Mouse (Mus musculus) stomach, embryonic 16.5 days (tissue): ENCODE measurements around the gene Tmprss12. TPM values are rescaled to one million over a fixed set of nuclear protein-coding genes. Genes with fewer than 3 reads are reported as not detected.
"Not testable (repeated sequence)": the region's sequence is repeated elsewhere in the genome, so short reads cannot be mapped to it uniquely, and the experiment has no call there.

Source experiments
- ATAC-seq: fragments of 200-750 bp; cut with Nextera tagmentation; 2 replicates; pipeline ENCODE4 v1.8.0; 2017; ENCODE audit warnings: moderate number of reproducible peaks, moderate TSS enrichment; ENCODE audit not compliant: insufficient read depth, low FRiP score
- H3K27ac ChIP-seq: fragments of 300-500 bp; sonication (generic); 2 replicates; pipeline ENCODE4 v1.5.1; 2014; ENCODE audit warnings: low read length
- H3K27me3 ChIP-seq: fragments of 300-500 bp; sonication (generic); 2 replicates; pipeline ENCODE4 v1.6.1; 2014; ENCODE audit warnings: low read length, control low read depth, mixed read lengths; ENCODE audit not compliant: control insufficient read depth, insufficient read depth
- H3K36me3 ChIP-seq: fragments of 300-500 bp; sonication (generic); 2 replicates; pipeline ENCODE4 v1.6.1; 2014; ENCODE audit warnings: low read length; ENCODE audit not compliant: control insufficient read depth, insufficient read depth
- H3K4me1 ChIP-seq: fragments of 300-500 bp; sonication (generic); 2 replicates; pipeline ENCODE4 v1.6.1; 2014; ENCODE audit warnings: low read length, control low read depth, mixed read lengths; ENCODE audit not compliant: control insufficient read depth, insufficient read depth
- H3K4me2 ChIP-seq: fragments of 300-500 bp; sonication (generic); 2 replicates; pipeline ENCODE4 v1.6.1; 2014; ENCODE audit warnings: low read depth, low read length, mixed read lengths
- H3K4me3 ChIP-seq: fragments of 300-500 bp; sonication (generic); replicated peaks from 2 replicates; pipeline ENCODE4 v1.5.1; 2014; ENCODE audit warnings: mild to moderate bottlenecking, low read length
- H3K9ac ChIP-seq: fragments of 300-500 bp; sonication (generic); 2 replicates; pipeline ENCODE4 v1.6.1; 2014; ENCODE audit warnings: low read length
- H3K9me3 ChIP-seq: fragments of 300-500 bp; sonication (generic); replicated peaks from 2 replicates; pipeline ENCODE4 v1.6.1; 2016; ENCODE audit warnings: low read length, control low read depth; ENCODE audit not compliant: control insufficient read depth
- WGBS: fragments of 180-500 bp; shearing (Covaris S2); extraction: QIAGEN DNeasy Blood & Tissue Kit; methylation state at CpG from one replicate; pipeline ENCODE4 v1.1.7; 2014; 5-methylcytosine and 5-hydroxymethylcytosine counted together
- polyA plus RNA-seq: library from polyadenylated mRNA; unstranded; fragments of >200 nt; fragmentation: Nextera tagmentation; extraction: Ambion mirVana; gene quantifications from 2 replicates; pipeline ENCODE4 v1.2.1, GENCODE M21; 2015

Tmprss12 gene
- polyA plus RNA-seq, 1 experiment from 2014 or later, result 0.30 TPM

DNA sequence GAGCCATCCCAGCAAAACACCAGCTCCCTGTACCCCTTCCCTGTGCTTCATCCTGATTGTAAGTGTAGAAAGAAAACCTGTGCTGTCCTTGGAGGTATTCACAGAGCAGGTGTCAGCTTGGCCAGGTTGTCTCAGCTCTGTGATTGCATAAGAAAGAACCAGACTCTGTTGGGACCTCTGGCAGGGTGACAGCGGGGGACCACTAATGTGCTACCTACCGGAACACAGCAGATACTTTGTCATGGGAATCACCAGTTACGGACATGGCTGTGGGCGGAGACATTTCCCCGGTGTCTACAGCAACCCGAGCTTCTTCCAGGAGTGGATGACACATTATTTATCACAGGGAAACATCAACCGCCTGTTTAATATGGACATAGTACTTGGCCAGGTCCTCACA lies 11.7 kb downstream of the Tmprss12 start:
- Histone ChIP-seq H3K27ac (no peak overlapping the region), H3K9me3 (no peaks in the 10 kb centered on the region), H3K4me3 (no peak overlapping the region), H3K27me3 (no peaks in the 10 kb centered on the region), H3K4me1 (no peaks in the 10 kb centered on the region), H3K4me2 (no peak overlapping the region), H3K36me3 (no peaks in the 10 kb centered on the region), H3K9ac (no peak overlapping the region)
- no peak for ATAC-seq
- 44% methylated on average over 7 of the region's 7 CpGs for WGBS

DNA sequence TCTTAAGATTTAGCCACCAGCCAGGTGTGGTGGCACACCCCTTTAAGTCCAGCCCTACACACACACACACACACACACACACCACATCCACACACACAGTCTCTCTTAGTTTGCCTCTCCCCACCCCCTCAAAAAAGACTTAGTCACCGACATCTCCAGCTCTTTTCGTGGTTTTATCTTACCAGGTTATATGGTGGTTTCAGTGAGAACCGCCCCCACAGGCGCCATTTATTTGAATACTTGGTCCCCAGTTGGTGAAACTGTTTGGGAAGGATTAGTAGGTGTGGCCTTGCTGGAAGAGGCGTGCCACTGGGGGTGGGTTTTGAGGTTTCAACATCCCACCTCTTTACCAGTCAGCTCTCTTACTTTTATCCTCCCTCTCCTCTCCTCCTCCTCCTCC lies 17.2 kb downstream of the Tmprss12 start:
- no peaks in the 10 kb centered on the region for H3K27me3 ChIP-seq
- no peaks in the 10 kb centered on the region for H3K36me3 ChIP-seq
- no peak overlapping the region for H3K9ac ChIP-seq
- H3K4me1 ChIP-seq, result no peaks in the 10 kb centered on the region
- no peak overlapping the region for H3K4me2 ChIP-seq
- no peak for ATAC-seq
- no peak overlapping the region for H3K27ac ChIP-seq
- H3K4me3 ChIP-seq, result no peak overlapping the region
- WGBS, result 87% methylated on average over 5 of the region's 5 CpGs
- H3K9me3 ChIP-seq, result no peaks in the 10 kb centered on the region

DNA sequence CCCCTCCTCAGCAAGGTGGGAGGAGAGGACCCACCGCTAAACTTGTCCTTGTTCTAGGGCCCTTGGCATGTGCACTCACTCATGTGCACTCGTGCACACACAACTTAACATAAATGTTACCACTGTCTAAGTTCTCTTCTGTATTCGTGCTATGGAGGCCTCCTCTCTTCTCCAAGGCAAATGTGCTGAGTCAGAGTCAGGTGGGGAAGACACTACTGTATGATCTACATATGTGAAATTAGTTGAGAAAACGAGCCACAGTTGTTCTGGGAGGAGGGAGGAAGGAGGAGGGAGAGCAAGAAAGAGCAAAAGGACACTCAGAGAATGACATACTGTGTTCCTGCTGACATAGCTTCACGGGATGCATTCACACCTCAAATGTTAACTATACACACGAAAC lies 19.9 kb downstream of the Tmprss12 start:
- no peak overlapping the region for H3K27ac ChIP-seq
- H3K4me2 ChIP-seq, result no peak overlapping the region
- H3K4me1 ChIP-seq, result peaks cover 5% of the 10 kb centered on the region; the same call in 1 of the 2 replicates
- no peaks in the 10 kb centered on the region for H3K27me3 ChIP-seq
- WGBS, result 70% methylated on average over 6 of the region's 6 CpGs
- ATAC-seq, result no peak
- no peak overlapping the region for H3K4me3 ChIP-seq
- H3K36me3 ChIP-seq, result no peaks in the 10 kb centered on the region
- H3K9ac ChIP-seq, result no peak overlapping the region
- no peaks in the 10 kb centered on the region for H3K9me3 ChIP-seq

DNA sequence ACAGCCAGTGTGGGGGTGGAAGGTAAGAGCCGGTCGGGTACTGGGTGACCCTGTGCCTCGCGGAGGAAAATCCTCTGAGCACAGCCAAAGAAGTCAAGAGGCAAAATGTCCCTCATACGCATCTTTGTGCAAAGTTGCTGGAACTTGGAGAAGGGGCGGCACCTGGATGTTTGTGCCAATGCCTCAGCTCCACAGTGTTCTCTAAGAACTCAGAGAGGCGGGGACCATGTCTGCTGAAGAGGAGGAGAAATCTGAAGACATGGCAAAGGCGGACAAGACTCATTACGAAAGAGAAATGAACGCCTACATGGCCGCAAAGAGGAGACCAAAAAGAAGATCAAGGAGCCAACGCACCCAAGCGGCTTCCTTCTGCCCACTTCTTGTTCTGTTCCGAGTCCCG lies 20.9 kb downstream of the Tmprss12 start:
- no peak overlapping the region for H3K4me3 ChIP-seq
- H3K27ac ChIP-seq, result no peak overlapping the region
- H3K9me3 ChIP-seq, result no peaks in the 10 kb centered on the region
- H3K4me1 ChIP-seq, result peaks cover 5% of the 10 kb centered on the region; the same call in 1 of the 2 replicates
- no peaks in the 10 kb centered on the region for H3K27me3 ChIP-seq
- H3K9ac ChIP-seq, result no peak overlapping the region
- H3K36me3 ChIP-seq, result no peaks in the 10 kb centered on the region
- no peak overlapping the region for H3K4me2 ChIP-seq
- ATAC-seq, result no peak
- WGBS, result 83% methylated on average over 15 of the region's 15 CpGs

DNA sequence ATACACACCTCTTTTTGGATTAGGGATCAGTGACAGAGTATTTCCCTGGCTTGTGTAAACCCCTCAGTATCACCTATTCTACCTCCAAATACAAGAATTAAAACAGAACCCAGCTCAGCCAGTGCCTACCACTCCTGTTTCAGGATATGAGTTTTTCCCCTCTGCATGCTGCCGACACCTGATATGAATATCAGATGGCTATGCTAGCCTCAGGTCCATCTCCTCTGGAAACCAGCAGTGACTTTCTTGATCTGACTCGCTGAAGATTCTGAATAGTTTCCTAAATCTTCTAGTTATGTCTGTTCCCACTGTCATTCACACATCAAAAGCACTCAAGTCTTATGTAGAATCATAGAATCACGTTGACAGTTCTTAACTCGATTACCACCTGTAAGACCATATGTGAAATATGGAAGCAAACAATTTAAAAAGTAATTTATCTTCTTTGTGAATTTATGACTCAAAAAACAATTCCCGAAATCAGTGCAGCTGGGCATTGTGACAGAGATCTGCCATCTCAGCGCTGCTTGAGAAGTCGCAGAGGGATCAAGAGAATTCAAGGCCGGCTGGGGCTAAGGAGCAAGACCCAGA lies 22.9 kb downstream of the Tmprss12 start:
- Histone ChIP-seq H3K9ac (no peak overlapping the region), H3K9me3 (no peaks in the 10 kb centered on the region), H3K36me3 (no peaks in the 10 kb centered on the region), H3K27ac (peak overlapping the region; percentile 94; the same call in 1 of the 2 replicates), H3K4me1 (peaks cover 5% of the 10 kb centered on the region; the same call in 1 of the 2 replicates), H3K27me3 (no peaks in the 10 kb centered on the region), H3K4me2 (peak overlapping the region; percentile 84), H3K4me3 (peak overlapping the region; percentile 61)
- ATAC-seq, result no peak
- 43% methylated on average over 8 of the region's 8 CpGs for WGBS

DNA sequence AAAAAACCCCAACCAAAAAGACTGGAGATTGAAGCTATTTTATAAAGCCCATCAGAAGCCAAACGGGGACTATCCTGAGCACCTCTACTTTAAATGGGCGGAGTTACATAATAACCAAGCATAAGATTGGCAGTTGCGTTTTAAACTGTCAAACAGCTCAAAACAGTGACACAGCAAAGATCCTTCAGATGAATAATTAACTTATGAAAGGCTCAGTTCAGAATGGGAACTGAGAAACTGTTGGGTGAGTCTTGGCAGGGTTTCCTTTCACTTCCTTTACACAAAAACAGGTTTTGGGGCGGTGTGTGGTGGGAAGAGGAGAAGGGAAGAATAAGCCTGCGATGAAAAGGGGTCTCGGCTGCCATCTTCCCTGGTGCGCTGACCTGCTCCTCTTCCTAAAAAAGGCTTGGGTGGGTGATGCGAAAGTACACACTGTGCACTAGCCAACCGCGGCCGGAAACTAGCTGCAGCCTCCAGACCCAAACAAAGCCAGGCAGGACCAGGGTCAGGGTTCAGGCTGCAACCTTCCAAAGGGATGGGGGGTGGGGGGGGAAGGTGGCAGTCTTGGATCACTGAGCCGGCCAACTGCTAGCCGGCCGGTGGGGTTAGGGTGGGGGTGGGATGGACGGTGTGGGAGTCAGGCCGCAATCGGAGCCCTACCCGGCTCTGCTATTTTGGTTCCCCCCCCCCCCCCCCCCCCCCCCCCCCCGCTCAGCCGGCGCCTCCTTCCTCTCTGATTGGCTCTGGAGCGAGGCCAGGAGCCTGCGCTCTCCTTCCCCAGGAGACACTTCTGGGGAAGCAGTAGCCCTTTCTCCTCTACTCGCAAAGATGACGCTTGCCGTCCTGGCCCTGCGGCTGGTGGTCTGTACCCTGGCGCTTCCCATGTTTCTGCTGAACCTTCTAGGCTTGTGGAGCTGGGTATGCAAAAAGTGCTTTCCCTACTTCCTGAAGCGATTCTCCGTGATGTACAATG lies 23.7 kb downstream of the Tmprss12 start, which contains the start of gene Mettl7a1:
Gene Mettl7a1 (plus strand): TSS at position 122 of the 973 bp plus-strand sequence.
- Histone ChIP-seq H3K9ac (peak within 1 kb of the TSS; percentile 78), H3K36me3 (no peaks in the 10 kb centered on the region), H3K4me3 (peak within 1 kb of the TSS; percentile 61), H3K4me2 (peak within 1 kb of the TSS; percentile 84), H3K27me3 (no peaks in the 10 kb centered on the region), H3K4me1 (peaks cover 5% of the 10 kb centered on the region; the same call in 1 of the 2 replicates), H3K9me3 (no peaks in the 10 kb centered on the region), H3K27ac (peak within 1 kb of the TSS; percentile 94)
- 2% methylated on average over 24 of the region's 30 CpGs for whole genome bisulfite sequencing
- peak; percentile 81 for ATAC-seq

DNA sequence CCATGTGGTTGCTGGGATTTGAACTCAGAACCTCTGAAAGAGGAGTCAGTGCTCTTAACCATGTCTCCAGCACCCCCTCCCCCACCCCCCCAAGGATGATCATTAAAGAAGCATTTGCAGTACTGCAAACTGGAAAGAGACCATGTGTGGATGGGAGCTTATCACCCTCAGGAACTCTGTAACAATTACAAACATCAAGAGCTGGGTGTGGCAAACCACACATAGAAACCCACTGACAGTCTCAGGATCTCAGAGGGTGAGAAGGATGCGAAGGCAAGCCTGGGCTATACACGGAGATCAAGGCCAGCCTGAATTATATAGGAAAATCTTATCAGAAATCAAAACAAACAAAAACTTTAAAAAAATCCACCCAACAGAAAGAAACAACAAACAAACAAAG lies 25.6 kb downstream of the Tmprss12 start:
- H3K9me3 ChIP-seq, result no peaks in the 10 kb centered on the region
- no peak overlapping the region for H3K27ac ChIP-seq
- no peak for ATAC-seq
- WGBS, result 82% methylated on average over 2 of the region's 2 CpGs
- no peak overlapping the region for H3K4me2 ChIP-seq
- peaks cover 5% of the 10 kb centered on the region; the same call in 1 of the 2 replicates for H3K4me1 ChIP-seq
- no peaks in the 10 kb centered on the region for H3K36me3 ChIP-seq
- H3K27me3 ChIP-seq, result no peaks in the 10 kb centered on the region
- no peak overlapping the region for H3K4me3 ChIP-seq
- no peak overlapping the region for H3K9ac ChIP-seq

DNA sequence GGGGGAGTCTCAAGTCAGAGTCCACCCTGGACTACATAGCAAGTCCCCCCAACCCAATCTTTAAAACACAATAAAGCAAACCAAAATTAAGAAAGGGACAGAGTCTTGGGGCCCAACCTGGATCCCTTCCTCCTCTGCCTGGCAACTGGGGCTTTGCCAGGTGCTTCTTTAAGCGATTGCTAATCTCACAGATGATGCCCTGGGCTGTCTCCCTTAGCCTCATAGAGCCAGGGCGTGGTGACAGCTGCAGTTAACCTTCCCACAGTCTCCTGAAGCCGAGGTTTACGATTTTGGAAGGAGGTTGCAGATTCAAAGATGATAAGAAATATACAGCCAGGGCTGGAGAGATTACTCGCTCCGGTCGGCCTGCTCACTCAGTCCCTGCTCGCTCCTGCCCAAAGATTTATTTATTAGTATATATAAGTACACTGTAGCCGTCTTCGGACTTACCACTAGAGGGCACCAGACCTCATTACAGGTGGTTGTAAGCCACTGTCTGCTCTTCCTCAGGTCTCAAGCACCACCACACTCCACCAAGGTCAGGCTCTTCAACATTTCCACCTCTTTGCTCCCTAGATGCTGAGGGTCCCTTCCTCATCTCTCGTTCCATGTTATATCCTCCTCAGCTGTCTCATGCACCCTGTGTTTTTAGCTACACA lies 26.9 kb downstream of the Tmprss12 start:
- not testable (repeated sequence) for ATAC-seq, H3K4me2 ChIP-seq, H3K27ac ChIP-seq, H3K4me3 ChIP-seq, H3K27me3 ChIP-seq, H3K9ac ChIP-seq, H3K9me3 ChIP-seq, H3K36me3 ChIP-seq, H3K4me1 ChIP-seq
- 33% methylated on average over 9 of the region's 11 CpGs for WGBS
